Mouse (Mus musculus): ENCODE data around the gene Slc22a15. TPM values are rescaled to one million over a fixed set of nuclear protein-coding genes. Genes with fewer than 3 reads are reported as not detected.

Slc22a15 gene
- total and polyA plus RNA-seq, 2 experiments from 2014 or later: 5.3 to 9.8 TPM

DNA sequence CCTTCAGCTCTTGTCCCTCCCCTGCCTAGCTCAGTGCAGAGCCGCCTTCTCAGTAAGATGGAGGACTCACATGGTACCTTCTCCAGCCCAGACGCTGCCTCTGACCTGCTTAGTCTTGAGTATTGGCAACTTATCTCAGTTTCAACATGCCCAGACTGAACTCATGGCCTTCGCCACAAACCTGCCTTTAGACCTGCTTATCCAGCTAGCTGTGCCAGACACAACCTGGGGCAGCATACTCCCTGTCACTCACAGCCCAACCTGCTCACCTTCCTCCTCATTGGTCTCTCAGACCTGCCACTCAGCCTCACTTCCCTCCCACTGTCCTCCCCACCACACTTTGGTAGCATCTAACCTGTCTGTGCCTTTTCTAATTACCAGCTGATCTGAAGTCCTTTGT lies 108.2 kb downstream of the Slc22a15 start:
- DNase-seq: no peak
- Histone ChIP-seq H3K36me3 (ENCODE audit: insufficient read depth) (no peaks in the 10 kb centered on the region), H3K27ac (ENCODE audit: low read depth, low read length) (no peak overlapping the region), H3K4me2 (ENCODE audit: low read depth) (no peak overlapping the region), H3K9me3 (ENCODE audit: low read length) (no peaks in the 10 kb centered on the region), H3K4me3 (ENCODE audit: low read depth, low read length) (no peak overlapping the region), H3K27me3 (ENCODE audit: insufficient read depth, low read length) (no peaks in the 10 kb centered on the region), H3K4me1 (ENCODE audit: insufficient read depth) (no peaks in the 10 kb centered on the region), H3K9ac (no peak overlapping the region)
- 89% methylated on average over 3 of the region's 3 CpGs for WGBS
- ATAC-seq: no peak
- TF ChIP-seq CTCF (IDR thresholded peaks at IDR 0.05; ENCODE audit: low read depth): no peak

DNA sequence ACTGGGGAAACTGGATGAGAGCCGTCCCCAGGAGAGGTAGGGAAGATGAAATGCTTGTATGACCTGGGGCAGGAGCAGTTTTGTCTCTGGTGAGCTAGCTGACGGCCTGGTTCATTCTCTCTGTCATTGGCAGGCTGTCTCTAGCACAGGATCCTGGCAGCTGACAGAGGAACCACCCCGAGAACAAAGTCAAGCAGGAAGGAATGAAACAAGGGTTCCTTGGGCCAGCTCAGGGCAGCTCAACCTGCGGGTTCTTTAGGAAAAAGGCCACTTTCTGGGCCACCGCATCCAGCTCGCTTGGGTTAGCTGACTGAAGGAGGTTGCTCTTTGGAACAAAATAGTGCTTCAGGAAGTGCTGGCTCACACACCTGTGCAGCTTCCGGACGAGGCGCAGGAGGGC lies 109.5 kb downstream of the Slc22a15 start:
- H3K4me2 ChIP-seq (ENCODE audit: low read depth): no peak overlapping the region
- WGBS: 87% methylated on average over 9 of the region's 9 CpGs
- no peak overlapping the region for H3K9ac ChIP-seq
- H3K4me3 ChIP-seq (ENCODE audit: low read depth, low read length): no peak overlapping the region
- no peaks in the 10 kb centered on the region for H3K27me3 ChIP-seq (ENCODE audit: insufficient read depth, low read length)
- H3K4me1 ChIP-seq (ENCODE audit: insufficient read depth): no peaks in the 10 kb centered on the region
- TF ChIP-seq CTCF (IDR thresholded peaks at IDR 0.05; ENCODE audit: low read depth): no peak
- DNase-seq (no peak), ATAC-seq (no peak)
- H3K27ac ChIP-seq (ENCODE audit: low read depth, low read length): no peak overlapping the region
- H3K36me3 ChIP-seq (ENCODE audit: insufficient read depth): no peaks in the 10 kb centered on the region
- H3K9me3 ChIP-seq (ENCODE audit: low read length): no peaks in the 10 kb centered on the region

DNA sequence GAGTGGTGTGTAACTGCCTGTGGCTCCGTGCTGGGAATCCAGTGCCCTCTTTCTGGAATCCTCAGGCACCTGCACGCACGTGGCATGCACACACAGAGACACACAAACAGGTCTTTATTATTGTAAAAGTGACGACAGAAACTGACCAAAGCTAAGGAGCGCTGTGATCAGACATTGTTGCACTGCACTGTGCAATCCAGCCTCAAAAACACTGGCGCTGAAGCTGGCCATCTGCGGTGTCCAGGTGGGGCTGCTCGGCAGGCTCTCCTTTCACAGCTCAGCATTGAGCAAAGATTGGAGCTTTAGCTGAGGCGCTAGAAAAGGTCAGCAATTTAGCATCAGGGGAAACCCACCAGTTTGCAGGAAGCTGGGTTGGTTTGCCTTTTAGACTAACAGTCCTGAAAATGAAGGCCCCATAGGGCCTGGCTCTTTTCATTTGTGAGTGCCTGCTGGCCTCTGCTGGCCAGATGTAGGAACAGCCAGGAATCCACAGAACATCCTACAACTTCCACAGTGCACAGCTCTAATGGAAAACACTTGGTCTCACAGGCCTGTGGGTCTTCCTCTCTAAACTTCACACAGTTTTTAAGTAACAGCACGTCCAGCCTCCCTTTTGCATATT lies 111.8 kb downstream of the Slc22a15 start:
- TF ChIP-seq CTCF (IDR thresholded peaks at IDR 0.05; ENCODE audit: low read depth): peak; percentile 96
- no peak overlapping the region for H3K4me3 ChIP-seq (ENCODE audit: low read depth, low read length)
- peak; percentile 95 for ATAC-seq
- H3K4me2 ChIP-seq (ENCODE audit: low read depth): no peak overlapping the region
- H3K36me3 ChIP-seq (ENCODE audit: insufficient read depth): no peaks in the 10 kb centered on the region
- H3K9ac ChIP-seq: no peak overlapping the region
- no peaks in the 10 kb centered on the region for H3K9me3 ChIP-seq (ENCODE audit: low read length)
- WGBS: 57% methylated on average over 10 of the region's 10 CpGs
- no peak overlapping the region for H3K27ac ChIP-seq (ENCODE audit: low read depth, low read length)
- H3K4me1 ChIP-seq (ENCODE audit: insufficient read depth): no peaks in the 10 kb centered on the region
- DNase-seq: peak; percentile 91
- no peaks in the 10 kb centered on the region for H3K27me3 ChIP-seq (ENCODE audit: insufficient read depth, low read length)

DNA sequence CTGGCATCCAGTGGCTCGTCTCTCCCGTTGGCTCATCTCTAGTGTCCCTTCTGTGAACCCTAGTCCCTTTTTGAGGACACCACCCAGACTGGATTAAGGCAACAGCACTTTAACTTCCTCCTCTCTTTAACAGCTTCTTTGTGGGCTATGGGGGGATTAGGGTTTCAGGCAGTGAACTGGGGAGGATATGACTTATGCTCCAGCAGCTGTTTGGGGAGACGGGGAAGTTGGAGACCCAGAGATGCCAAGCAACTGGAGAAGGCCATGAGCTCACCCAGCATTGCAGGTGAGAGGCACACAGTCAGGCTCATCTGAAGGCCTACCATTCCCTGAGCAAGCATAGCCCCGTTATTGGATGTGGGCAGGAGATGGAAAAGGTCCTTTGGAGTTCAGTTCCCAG lies 112.3 kb downstream of the Slc22a15 start:
- no peaks in the 10 kb centered on the region for H3K9me3 ChIP-seq (ENCODE audit: low read length)
- no peak for ATAC-seq
- no peaks in the 10 kb centered on the region for H3K27me3 ChIP-seq (ENCODE audit: insufficient read depth, low read length)
- no peaks in the 10 kb centered on the region for H3K4me1 ChIP-seq (ENCODE audit: insufficient read depth)
- H3K27ac ChIP-seq (ENCODE audit: low read depth, low read length): no peak overlapping the region
- no peak overlapping the region for H3K9ac ChIP-seq
- no peak overlapping the region for H3K4me3 ChIP-seq (ENCODE audit: low read depth, low read length)
- DNase-seq: no peak
- TF ChIP-seq CTCF (IDR thresholded peaks at IDR 0.05; ENCODE audit: low read depth): no peak
- no peaks in the 10 kb centered on the region for H3K36me3 ChIP-seq (ENCODE audit: insufficient read depth)
- H3K4me2 ChIP-seq (ENCODE audit: low read depth): no peak overlapping the region
- WGBS: 71% methylated on average over 4 of the region's 4 CpGs

DNA sequence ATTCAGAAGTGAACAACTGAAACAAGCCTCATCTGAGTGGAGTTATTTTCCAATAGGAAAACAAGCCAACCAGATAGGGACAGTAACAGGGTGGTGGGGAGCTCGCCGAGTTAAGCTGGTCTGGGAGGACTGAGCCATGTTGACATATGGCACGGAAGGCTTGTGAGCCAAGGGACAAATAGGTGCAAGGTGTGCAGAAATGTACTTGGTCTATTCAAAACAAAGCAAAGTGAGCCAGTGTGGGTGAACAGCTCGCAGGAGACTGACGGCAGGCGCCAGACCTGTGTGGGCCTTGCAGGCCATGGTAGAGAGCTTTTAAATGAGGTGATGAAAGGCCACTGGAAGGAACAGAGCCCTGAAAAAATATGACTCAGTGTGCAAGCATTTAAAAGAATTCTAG lies 116.6 kb downstream of the Slc22a15 start:
- no peak overlapping the region for H3K27ac ChIP-seq (ENCODE audit: low read depth, low read length)
- no peak overlapping the region for H3K4me3 ChIP-seq (ENCODE audit: low read depth, low read length)
- 80% methylated on average over 6 of the region's 6 CpGs for WGBS
- ATAC-seq (no peak), DNase-seq (no peak)
- TF ChIP-seq CTCF (IDR thresholded peaks at IDR 0.05; ENCODE audit: low read depth): no peak
- H3K27me3 ChIP-seq (ENCODE audit: insufficient read depth, low read length): no peaks in the 10 kb centered on the region; the same call in 1 of the 2 replicates
- H3K9me3 ChIP-seq (ENCODE audit: low read length): no peaks in the 10 kb centered on the region
- no peak overlapping the region for H3K4me2 ChIP-seq (ENCODE audit: low read depth)
- no peaks in the 10 kb centered on the region for H3K36me3 ChIP-seq (ENCODE audit: insufficient read depth)
- H3K4me1 ChIP-seq (ENCODE audit: insufficient read depth): no peaks in the 10 kb centered on the region; the same call in 1 of the 2 replicates
- H3K9ac ChIP-seq: no peak overlapping the region

DNA sequence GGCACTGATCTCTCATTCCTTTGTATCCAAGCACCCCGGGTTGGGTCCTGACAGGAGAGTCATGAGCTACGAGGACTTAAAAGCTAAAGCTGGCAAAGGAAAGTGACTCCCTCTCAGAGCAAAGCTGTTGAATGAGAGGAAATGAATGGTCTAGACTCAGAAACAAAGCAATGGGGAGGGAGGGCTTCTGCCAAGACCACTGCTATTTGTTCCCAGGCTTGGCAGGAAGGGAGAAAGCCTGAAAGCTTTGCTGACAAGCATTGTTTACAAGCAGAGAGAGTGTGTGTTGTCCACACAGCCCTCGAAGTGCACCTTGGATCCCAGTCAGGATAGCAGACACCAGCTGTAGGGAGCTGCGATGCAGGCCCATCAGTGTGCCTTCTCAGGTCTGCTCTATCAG lies 117.3 kb downstream of the Slc22a15 start:
- Histone ChIP-seq H3K27me3 (ENCODE audit: insufficient read depth, low read length) (peaks cover 3% of the 10 kb centered on the region; the same call in 1 of the 2 replicates), H3K9me3 (ENCODE audit: low read length) (no peaks in the 10 kb centered on the region), H3K9ac (no peak overlapping the region), H3K4me1 (ENCODE audit: insufficient read depth) (no peaks in the 10 kb centered on the region; the same call in 1 of the 2 replicates), H3K36me3 (ENCODE audit: insufficient read depth) (no peaks in the 10 kb centered on the region), H3K4me3 (ENCODE audit: low read depth, low read length) (no peak overlapping the region), H3K4me2 (ENCODE audit: low read depth) (no peak overlapping the region), H3K27ac (ENCODE audit: low read depth, low read length) (no peak overlapping the region)
- WGBS: 5% methylated on average over 4 of the region's 4 CpGs
- ATAC-seq: peak; percentile 83
- peak; percentile 67 for DNase-seq
- TF ChIP-seq CTCF (IDR thresholded peaks at IDR 0.05; ENCODE audit: low read depth): no peak

DNA sequence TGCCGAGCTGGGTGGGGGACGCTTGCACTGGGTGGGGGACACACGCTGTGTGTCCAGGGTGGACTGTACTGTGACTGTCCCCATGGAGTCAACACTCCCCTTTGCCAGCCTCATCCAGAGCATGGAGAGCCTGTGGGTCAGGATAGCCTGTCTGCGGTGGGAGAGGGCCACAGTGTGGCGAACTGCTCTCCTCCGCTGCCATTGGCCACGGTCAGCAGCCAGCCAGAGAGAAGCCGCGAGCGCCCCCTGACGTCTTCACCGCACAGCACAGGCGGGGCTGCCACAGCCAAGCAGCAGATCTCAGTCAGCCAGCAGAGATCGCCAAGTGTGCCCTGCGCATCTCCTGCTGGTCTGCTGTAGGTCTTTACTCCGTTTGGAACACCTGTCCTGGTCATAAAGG lies 118.1 kb downstream of the Slc22a15 start:
- Histone ChIP-seq H3K36me3 (ENCODE audit: insufficient read depth) (no peaks in the 10 kb centered on the region), H3K4me1 (ENCODE audit: insufficient read depth) (no peaks in the 10 kb centered on the region; the same call in 1 of the 2 replicates), H3K9ac (no peak overlapping the region), H3K27me3 (ENCODE audit: insufficient read depth, low read length) (peaks cover 3% of the 10 kb centered on the region; the same call in 1 of the 2 replicates), H3K9me3 (ENCODE audit: low read length) (no peaks in the 10 kb centered on the region), H3K4me2 (ENCODE audit: low read depth) (peak overlapping the region; percentile 30; the same call in 1 of the 2 replicates), H3K27ac (ENCODE audit: low read depth, low read length) (no peak overlapping the region), H3K4me3 (ENCODE audit: low read depth, low read length) (no peak overlapping the region)
- DNase-seq (peak; percentile 83), ATAC-seq (peak; percentile 86)
- TF ChIP-seq CTCF (IDR thresholded peaks at IDR 0.05; ENCODE audit: low read depth): peak; percentile 91
- WGBS: 8% methylated on average over 16 of the region's 16 CpGs

Other genes with a start within 250 kb of the Slc22a15 start
- 0.15 TPM in 1 of 2 replicates, not detected in the other for gene Mab21l3, start 75.5 kb downstream of the Slc22a15 start, total RNA-seq (2014; rRNA removed)
- 0.07 and 0.09 TPM in 2 replicates for gene Mab21l3, start 75.5 kb downstream of the Slc22a15 start, polyA plus RNA-seq (2015; fragmentation: Nextera tagmentation; extraction: Ambion mirVana)
- gene Nhlh2, start 85.6 kb upstream of the Slc22a15 start, total RNA-seq (2014; rRNA removed): 8.6 and 19.0 TPM in 2 replicates
- 7.0 and 14.6 TPM in 2 replicates for gene Nhlh2, start 85.6 kb upstream of the Slc22a15 start, polyA plus RNA-seq (2015; fragmentation: Nextera tagmentation; extraction: Ambion mirVana)
- 2.3 and 5.3 TPM in 2 replicates for gene Casq2, start 162.0 kb upstream of the Slc22a15 start, total RNA-seq (2014; rRNA removed)
- gene Casq2, start 162.0 kb upstream of the Slc22a15 start, polyA plus RNA-seq (2015; fragmentation: Nextera tagmentation; extraction: Ambion mirVana): 0.59 and 1.1 TPM in 2 replicates

All from forebrain, postnatal 0 days (tissue).